Mouse (Mus musculus) liver, postnatal 0 days (tissue): Measurements from ENCODE around the gene Trpm6.

Source experiments
- CTCF ChIP-seq: sonication (generic); IDR thresholded peaks from 2 replicates; pipeline ENCODE4 v1.5.1; 2016; ENCODE audit warnings: antibody characterized with exemption, low read depth
- EP300 ChIP-seq: IDR thresholded peaks from 2 replicates; pipeline ENCODE4 v1.6.1; 2016; ENCODE audit warnings: antibody characterized with exemption, low read depth, mild to moderate bottlenecking

DNA sequence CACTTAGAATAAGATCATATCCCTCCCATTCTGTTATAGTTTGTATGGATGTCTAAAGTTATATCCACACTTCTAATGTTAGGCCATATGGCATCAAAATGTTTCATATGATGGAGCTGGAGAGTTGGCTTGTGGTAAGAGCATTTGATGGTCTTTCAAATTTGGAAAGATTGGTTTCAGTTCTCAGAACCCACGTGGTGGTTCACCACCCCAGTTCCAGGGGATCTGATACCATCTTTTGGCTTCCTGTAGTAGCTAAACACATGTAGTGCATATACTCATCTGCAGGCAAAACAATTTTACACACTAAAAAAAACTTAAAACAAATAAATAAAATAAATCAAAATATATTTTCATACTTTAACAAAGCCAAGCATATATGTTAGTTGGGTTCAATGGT lies 21.3 kb downstream of the Trpm6 start:
- no peak for TF ChIP-seq CTCF
- TF ChIP-seq EP300 = no peak
